Mouse (Mus musculus) forelimb bud, embryonic 11.5 days (tissue): Measurements from ENCODE around the gene Ptgds.

ENCODE experiments used
- DNase-seq: peaks from one replicate; pipeline ENCODE4 v3.0.0-alpha.2; 2012; ENCODE audit warnings: low read depth, low spot score

The Ptgds gene

DNA sequence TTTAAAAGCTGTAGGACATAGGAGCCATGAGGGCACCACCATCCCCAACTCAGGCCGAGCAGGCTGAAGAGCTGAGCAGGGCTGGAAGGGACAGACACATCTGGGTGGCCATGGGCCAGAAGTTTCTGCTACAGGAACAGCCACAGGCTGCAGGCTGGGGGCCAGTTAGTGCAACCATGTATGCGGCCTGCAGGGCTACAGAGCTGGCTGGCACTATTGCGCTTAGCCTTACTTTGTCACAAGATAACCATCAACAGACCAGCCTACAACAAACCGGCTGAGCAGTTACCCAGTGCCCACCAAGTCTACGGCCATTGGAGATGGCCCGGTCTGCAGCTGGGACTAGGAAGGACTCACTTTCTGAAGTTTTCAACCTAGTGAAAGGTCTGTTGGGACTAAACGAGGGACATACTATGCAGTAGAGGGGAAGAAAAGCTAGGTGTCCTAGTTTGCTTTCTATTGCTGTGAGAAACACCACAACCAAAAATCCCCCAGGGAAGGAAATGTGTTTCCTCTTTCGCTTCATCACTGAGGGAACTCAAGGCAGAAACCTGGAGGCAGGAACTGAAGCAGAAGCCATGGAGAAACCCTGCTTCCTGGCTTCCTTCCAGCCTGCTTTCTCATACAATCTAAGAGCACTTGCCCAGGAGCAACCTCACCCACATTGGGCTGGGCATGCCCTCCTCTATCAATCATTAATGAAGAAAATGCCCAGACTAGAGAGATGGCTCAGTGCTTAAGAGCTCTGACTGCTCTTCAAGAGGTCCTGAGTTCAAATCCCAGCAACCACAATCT is 18.8 kb downstream of the Ptgds start:
- no peak for DNase-seq

DNA sequence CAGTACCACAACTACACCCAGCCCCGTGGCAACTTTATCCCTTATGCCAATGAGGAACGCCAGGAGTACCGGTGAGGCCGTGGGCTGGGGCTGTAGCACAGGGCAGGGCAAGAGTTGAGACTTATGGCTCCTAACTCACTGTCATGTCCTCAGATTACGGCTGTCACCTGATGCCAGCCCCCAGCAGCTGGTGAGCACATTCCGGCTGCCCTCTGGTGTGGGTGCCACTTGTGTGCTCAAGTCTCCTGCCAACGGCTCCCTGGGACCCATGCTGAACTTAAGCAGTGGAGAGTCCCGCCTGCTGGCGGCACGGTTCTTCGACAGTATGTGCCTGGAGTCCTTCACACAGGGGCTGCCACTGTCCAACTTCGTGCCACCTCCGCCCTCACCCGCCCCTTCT is 27.2 kb downstream of the Ptgds start:
- DNase-seq = no peak

- DNase-seq = no peak
These were observed 28.8 kb downstream of the Ptgds start for GRCm38 (mm10) chr2:25441067-25441466.

DNA sequence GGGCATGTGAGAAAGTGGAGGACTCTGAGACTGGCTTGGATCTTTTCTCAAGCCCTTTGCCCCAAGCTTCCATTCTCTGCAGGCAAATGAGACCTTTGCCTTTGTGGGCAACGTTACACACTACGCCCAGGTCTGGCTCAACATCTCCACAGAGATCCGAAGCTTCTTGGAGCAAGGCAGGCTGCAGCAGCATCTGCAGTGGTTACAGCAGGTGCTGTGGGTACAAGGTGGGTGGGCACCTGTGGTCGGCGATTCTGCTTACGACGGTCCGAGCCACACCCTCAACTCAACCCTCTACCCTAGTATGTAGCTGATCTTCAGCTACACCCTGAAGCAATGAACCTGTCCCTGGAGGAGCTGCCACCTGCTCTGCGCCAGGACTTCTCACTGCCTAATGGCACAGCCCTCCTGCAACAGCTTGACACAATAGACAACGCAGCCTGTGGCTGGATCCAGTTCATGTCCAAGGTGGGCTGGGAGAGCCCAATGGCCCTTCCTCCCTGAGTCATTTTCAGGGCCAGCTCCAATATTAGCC is 33.5 kb downstream of the Ptgds start:
- DNase-seq = no peak

GRCm38 (mm10) chr2:25434292-25434691 is 35.6 kb downstream of the Ptgds start:
- no peak for DNase-seq

- no peak for DNase-seq
These were observed 36.7 kb downstream of the Ptgds start for GRCm38 (mm10) chr2:25433101-25433500.

- DNase-seq = no peak
These were observed 37.3 kb downstream of the Ptgds start for GRCm38 (mm10) chr2:25432326-25433098.

- no peak for DNase-seq
These were observed 38.5 kb downstream of the Ptgds start for GRCm38 (mm10) chr2:25431308-25431855.

GRCm38 (mm10) chr2:25430395-25431233 is 39.2 kb downstream of the Ptgds start:
- no peak for DNase-seq

DNA sequence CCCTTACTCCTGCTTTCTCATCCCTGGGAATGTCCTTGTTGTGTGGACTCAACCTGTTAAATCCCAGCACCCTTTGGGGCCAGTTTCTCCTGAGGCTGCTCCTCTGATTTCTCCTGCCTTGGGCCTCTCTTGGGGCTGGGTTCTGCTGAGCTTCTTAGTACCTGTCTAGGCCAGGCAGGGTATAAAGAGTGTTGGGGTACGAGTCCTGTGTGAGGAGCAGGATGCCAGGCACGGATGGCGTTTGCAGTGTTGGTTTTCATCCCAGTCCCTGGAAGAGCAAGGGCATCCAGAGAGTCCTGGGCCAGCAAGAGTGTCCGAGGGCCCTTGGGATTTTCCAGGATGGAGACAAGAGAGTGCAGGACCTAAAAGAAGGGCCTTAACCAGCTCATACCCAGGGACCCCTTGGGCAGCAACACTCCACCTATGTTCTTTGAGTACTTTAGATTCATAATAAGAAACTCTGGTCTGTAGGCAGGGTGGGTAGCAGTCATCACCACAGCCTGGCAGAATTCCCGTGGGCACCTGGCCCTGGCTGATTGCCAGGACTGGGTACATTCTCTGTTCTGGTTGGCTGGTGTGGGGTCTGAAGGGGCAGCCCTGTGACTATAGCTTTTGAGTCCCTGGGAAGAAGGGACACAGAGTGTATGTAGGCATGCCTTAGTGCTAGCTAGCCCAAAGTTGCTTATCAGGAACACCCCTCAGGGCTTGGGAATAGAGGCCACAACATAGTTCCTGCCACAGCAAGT is 40.2 kb downstream of the Ptgds start:
- DNase-seq = no peak

DNA sequence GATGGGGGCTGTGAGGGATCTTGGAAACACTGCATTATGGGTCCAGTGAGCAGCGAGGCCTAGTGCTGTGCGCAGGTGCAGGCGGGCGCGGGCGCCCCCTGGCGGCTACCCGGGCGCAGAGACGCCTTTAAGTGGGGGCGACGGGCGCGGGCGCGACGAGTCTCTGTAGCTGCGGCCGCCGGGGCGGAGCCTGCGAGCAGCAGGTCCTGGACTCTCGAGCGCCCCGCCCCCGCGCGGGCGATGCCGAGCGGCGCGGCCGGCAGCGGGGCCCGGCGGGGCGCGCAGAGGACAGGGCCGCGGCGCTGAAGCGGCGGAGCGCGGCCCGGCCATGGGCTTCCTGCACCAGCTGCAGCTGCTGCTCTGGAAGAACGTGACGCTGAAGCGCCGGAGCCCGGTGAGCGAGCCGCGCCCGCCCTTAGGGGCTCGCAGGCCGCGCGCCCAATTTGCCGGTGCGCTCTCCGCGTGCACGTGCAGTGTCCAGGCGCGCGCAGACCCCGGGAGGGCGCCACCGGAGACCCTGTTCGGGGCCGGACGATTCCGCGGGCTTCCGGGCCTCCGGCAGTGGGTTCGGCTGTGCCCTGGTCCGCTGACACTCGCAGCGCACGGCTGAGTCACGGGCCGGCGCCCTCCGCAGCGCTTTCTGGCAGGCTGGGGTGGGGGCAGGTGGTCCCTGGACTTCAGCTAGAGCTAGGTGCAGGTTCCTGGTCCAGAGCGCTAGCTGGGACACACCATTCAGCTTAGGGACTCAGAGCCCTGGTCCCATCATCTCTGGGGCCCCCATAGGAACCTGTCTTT is 41.2 kb downstream of the Ptgds start, which contains the start of gene Abca2:
Gene Abca2, plus strand, starts transcription at position 262 of the 795 bp plus-strand sequence.
- DNase-seq = peak; percentile 89

DNA sequence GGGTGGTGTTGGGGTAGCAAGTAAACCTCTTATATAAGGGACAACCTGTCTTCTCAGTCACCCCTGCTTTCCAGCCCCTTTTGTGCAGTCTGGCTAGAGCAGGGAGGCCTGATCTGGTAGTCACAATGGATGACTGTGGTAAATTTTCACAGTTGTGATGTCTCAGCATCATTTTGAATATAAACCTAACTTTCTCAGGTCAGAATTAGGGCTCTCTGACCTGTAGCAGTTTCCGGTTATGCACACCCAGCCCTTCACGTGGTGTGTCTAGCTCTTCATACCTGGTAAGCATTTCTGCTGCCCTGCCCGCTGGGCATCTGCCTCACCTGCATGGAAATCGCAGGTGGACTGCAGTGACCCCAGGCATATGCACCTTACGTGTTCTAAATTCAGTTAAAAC is 42.6 kb downstream of the Ptgds start:
- DNase-seq = no peak

- peak; percentile 63 for DNase-seq
These were observed 43.1 kb downstream of the Ptgds start for GRCm38 (mm10) chr2:25426721-25427191.

- DNase-seq = no peak
These were observed 44.4 kb downstream of the Ptgds start for GRCm38 (mm10) chr2:25425481-25425880.

DNA sequence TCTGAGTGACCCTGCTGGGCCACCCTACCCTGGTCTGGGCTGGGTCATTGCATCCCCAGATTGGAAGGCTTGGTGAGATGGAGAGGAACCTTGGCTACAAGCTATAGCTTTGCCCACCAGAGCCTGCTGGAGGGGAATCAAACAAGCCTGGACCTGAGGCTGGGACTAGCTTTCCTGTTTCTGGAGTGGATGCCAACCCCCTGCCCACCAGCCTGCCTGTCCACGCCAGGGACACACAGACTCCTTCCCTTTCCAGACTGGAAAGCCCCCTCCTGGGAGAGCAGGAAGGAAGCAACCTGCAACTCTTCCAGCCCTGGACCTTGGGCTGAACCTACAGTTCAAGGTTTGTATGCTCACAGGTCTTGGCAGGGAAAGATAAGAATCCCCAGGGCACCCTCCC is 46.2 kb downstream of the Ptgds start:
- DNase-seq = no peak

DNA sequence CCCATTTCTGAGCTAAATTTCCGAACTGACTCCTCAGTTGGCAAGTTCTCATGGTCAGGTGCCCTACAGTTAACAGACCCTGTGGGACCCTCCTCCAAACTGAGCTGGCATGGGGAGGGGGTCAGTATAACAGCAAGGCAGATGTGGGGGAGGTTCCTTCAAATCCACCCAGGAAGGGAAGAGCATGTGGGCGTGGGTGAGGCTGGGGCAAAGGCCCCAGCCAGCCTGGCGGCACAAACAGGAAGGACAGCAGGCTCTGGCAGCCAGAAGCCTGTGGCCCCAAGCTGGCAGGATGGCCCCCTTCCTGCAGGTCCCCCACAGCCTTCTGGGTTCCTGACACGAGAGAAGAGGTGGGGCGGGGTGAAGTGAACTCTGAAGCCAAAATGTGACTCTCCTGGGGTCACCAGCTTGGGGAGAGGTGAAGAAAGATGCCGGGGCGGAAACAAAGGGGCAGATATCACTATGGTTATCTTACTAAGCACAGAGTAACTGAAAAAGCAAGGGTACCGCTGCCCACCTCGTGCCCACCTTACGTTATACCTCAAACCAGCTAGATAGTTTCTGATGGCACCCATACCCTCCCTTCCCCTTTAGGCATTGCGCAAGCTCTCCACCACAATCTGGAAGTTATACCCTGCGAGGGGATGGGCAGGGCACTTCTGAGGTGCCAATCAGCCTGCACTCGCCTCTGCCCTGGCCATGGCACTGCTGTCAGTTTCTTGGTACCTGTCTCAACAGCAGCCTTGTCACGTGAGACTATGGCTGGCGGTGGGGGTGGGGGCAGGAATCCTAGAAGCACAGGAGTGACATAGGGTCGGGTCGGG is 47.0 kb downstream of the Ptgds start, which contains the start of gene Fut7:
Gene Fut7, plus strand, starts transcription at position 681 of the 824 bp plus-strand sequence.
- no peak for DNase-seq

DNA sequence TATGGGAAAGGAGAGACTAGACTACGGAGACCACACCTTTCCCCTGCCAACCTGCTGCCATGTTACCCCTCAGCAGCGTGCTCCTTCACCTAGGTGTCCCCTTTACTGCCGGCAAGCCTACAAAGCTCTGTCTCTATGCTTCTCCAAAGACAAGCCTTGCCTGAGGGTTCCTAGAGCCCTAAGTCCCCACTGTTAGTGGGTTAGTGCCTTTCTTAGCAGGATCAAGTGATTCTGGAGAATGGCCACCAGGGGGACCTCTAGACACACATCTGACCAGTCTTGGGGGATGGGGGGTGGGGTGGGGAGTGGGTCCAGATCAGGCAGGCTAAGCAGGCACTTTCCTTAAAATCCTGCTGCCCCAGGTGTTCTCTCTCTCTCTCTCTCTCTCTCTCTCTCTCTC is 48.0 kb downstream of the Ptgds start:
- peak; percentile 80 for DNase-seq

GRCm38 (mm10) chr2:25417426-25417825 is 52.4 kb downstream of the Ptgds start:
- no peak for DNase-seq
